Mouse (Mus musculus) c-Kit-positive CD71-positive TER-119-negative erythroid progenitor cells, embryonic 14.5 days (primary cell): ENCODE results near the gene Reep3.
"Not testable (repeated sequence)": the region's sequence is repeated elsewhere in the genome, so short reads cannot be mapped to it uniquely, and the experiment has no call there.

Source experiments
- DNase-seq: peaks from one replicate; pipeline ENCODE4 v3.0.0-alpha.2; 2013; ENCODE audit warnings: low read depth

Reep3 gene

GRCm38 (mm10) chr10:67096621-67097436, at the start of gene Reep3:
Reep3 (minus strand) TSS chr10:67096945.
- no peak for DNase-seq

- no peak for DNase-seq
Measured at GRCm38 (mm10) chr10:67145623-67146022, 48.9 kb upstream of the Reep3 start.

- no peak for DNase-seq
Measured at GRCm38 (mm10) chr10:67144269-67144668, 47.5 kb upstream of the Reep3 start.

GRCm38 (mm10) chr10:67143661-67144060, 46.9 kb upstream of the Reep3 start:
- no peak for DNase-seq

GRCm38 (mm10) chr10:67137437-67137836, 40.7 kb upstream of the Reep3 start:
- no peak for DNase-seq

- no peak for DNase-seq
Measured at GRCm38 (mm10) chr10:67134322-67134721, 37.6 kb upstream of the Reep3 start.

- no peak for DNase-seq
Measured at GRCm38 (mm10) chr10:67131709-67132108, 35.0 kb upstream of the Reep3 start.

GRCm38 (mm10) chr10:67129531-67129930, 32.8 kb upstream of the Reep3 start:
- DNase-seq, result no peak

GRCm38 (mm10) chr10:67126859-67127758, 30.4 kb upstream of the Reep3 start:
- no peak for DNase-seq

- DNase-seq, result peak; percentile 30
Measured at GRCm38 (mm10) chr10:67126061-67126858, 29.5 kb upstream of the Reep3 start.

- no peak for DNase-seq
Measured at GRCm38 (mm10) chr10:67124156-67124555, 27.4 kb upstream of the Reep3 start.

GRCm38 (mm10) chr10:67123756-67124155, 27.0 kb upstream of the Reep3 start:
- no peak for DNase-seq

GRCm38 (mm10) chr10:67120640-67121039, 23.9 kb upstream of the Reep3 start:
- DNase-seq, result no peak

GRCm38 (mm10) chr10:67120180-67120579, 23.4 kb upstream of the Reep3 start:
- DNase-seq, result no peak

GRCm38 (mm10) chr10:67119291-67119690, 22.5 kb upstream of the Reep3 start:
- DNase-seq, result no peak

GRCm38 (mm10) chr10:67116251-67116650, 19.5 kb upstream of the Reep3 start:
- no peak for DNase-seq

- DNase-seq, result no peak
Measured at GRCm38 (mm10) chr10:67115666-67116091, 18.9 kb upstream of the Reep3 start.

- no peak for DNase-seq
Measured at GRCm38 (mm10) chr10:67115115-67115514, 18.4 kb upstream of the Reep3 start.

GRCm38 (mm10) chr10:67113833-67114232, 17.1 kb upstream of the Reep3 start:
- DNase-seq, result no peak

- not testable (repeated sequence) for DNase-seq
Measured at GRCm38 (mm10) chr10:67112967-67113366, 16.2 kb upstream of the Reep3 start.

- DNase-seq, result no peak
Measured at GRCm38 (mm10) chr10:67111799-67112177, 15.0 kb upstream of the Reep3 start.
